ENCODE assay signal across 10 mouse cellular contexts in the genomic region with DNA sequence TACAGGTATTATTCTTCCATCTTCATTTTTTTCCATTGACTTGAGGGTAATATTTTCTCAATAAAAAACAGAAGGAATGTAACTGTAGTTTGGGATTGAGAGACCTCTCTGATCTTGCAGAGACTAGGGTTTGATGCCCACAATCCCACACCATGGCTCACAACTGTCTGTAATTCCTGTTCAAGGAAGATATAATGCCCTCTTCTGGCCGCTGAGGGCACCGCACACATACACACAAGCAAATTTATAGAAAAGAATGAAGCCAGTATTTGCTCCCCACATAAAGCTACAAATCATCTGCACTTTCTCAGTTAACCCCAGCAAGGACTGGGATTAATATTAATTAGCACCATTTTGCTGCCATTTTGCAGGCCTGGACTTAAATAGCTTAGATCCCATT.
DNase-seq lines count a peak whose midpoint lies in the region; ATAC-seq and TF ChIP-seq lines count a peak whose summit lies in the region.
"Had no signal": no experiment of that assay in that cellular context is flagged by ENCODE, and none has a peak within 500 bp of the region (broad histone marks: within the 10 kb centered on the region; RNA-seq: fewer than 3 reads in every experiment).

No protein-coding gene starts in this region.

- H3K27ac ChIP-seq in layer of hippocampus, adult 2 months, result no peak overlapping the region
- H3K27ac ChIP-seq: forebrain, embryonic 15.5 days; midbrain, embryonic 12.5 days had no signal

- H3K4me3 ChIP-seq in layer of hippocampus, adult 2 months, result no peak overlapping the region
- H3K4me3 ChIP-seq: forebrain, embryonic 15.5 days; midbrain, embryonic 12.5 days had no signal

- peak; percentile 63 for TF ChIP-seq CTCF in layer of hippocampus, adult 2 months (conservative IDR thresholded peaks at IDR 0.05)

- peak; percentile 16 for DNase-seq in adrenal gland, postnatal 14 days
- DNase-seq in adrenal gland, adult 18-20 months (ENCODE audit: low spot score in 2 of 2), result no peak
- no peak for DNase-seq in layer of hippocampus, adult 2 months (ENCODE audit: low spot score in 2 of 2)
- DNase-seq in layer of hippocampus, adult 11-12 months (ENCODE audit: low spot score), result no peak
- DNase-seq in 416B (ENCODE audit: low read depth), result peak; percentile 46
- peak; percentile 31 for DNase-seq in embryo, embryonic 11 days
- no peak for DNase-seq in heart, postnatal 36 days

- ATAC-seq in megakaryocyte-erythroid progenitor cell, adult 5-6 weeks (replicated peaks; ENCODE audit: low FRiP score, low TSS enrichment, poor library complexity, severe bottlenecking), result no peak
- ATAC-seq: forebrain, embryonic 15.5 days had no signal

- intact Hi-C loops in heart, postnatal 36 days (cut with DNase I), result no loop called here

Comparison
In these comparisons a context has a peak if more than half of its experiments do, and no peak if none do; other contexts are left out.
1. DNase-seq: peak in adrenal gland, postnatal 14 days (single experiment), 416B (single experiment) and embryo, embryonic 11 days (single experiment); none in adrenal gland, adult 18-20 months (0 of 2), layer of hippocampus, adult 2 months (0 of 2), layer of hippocampus, adult 11-12 months (single experiment) and heart, postnatal 36 days (0 of 2).